Mouse (Mus musculus) limb, embryonic 11.5 days (tissue): ENCODE data around the gene Hdac4. TPM values are rescaled to one million over a fixed set of nuclear protein-coding genes. Genes with fewer than 3 reads are reported as not detected.

Experiments
- ATAC-seq: fragments of 200-750 bp; cut with Nextera tagmentation; 2 replicates; pipeline ENCODE4 v1.8.0; 2017; ENCODE audit warnings: low read depth; ENCODE audit not compliant: insufficient number of reproducible peaks, low FRiP score, low TSS enrichment
- DNase-seq: peaks from one replicate; pipeline ENCODE4 v3.0.0-alpha.2; 2015; ENCODE audit warnings: low spot score
- H3K27ac ChIP-seq: fragments of 300-500 bp; sonication (generic); replicated peaks from 2 replicates; pipeline ENCODE4 v1.5.1; 2014; ENCODE audit warnings: low read depth, mild to moderate bottlenecking, low read length
- H3K27me3 ChIP-seq: fragments of 300-500 bp; sonication (generic); 2 replicates; pipeline ENCODE4 v1.6.1; 2014; ENCODE audit warnings: mild to moderate bottlenecking, low read length, mixed read lengths; ENCODE audit not compliant: control insufficient read depth, insufficient read depth
- H3K36me3 ChIP-seq: fragments of 300-500 bp; sonication (generic); 2 replicates; pipeline ENCODE4 v1.6.1; 2014; ENCODE audit warnings: mild to moderate bottlenecking, low read length, moderate library complexity, mixed read lengths; ENCODE audit not compliant: control insufficient read depth, insufficient read depth
- H3K4me1 ChIP-seq: fragments of 300-500 bp; sonication (generic); 2 replicates; pipeline ENCODE4 v1.6.1; 2014; ENCODE audit warnings: low read length, mixed read lengths; ENCODE audit not compliant: control insufficient read depth, insufficient read depth
- H3K4me2 ChIP-seq: fragments of 300-500 bp; sonication (generic); 2 replicates; pipeline ENCODE4 v1.6.1; 2014; ENCODE audit warnings: low read depth, mild to moderate bottlenecking, moderate library complexity; ENCODE audit not compliant: severe bottlenecking
- H3K4me3 ChIP-seq: fragments of 300-500 bp; sonication (generic); 2 replicates; pipeline ENCODE4 v1.5.1; 2014; ENCODE audit warnings: low read depth, low read length
- H3K9ac ChIP-seq: fragments of 300-500 bp; sonication (generic); 2 replicates; pipeline ENCODE4 v1.6.1; 2014; ENCODE audit warnings: mild to moderate bottlenecking, low read length
- H3K9me3 ChIP-seq: fragments of 300-500 bp; sonication (generic); 2 replicates; pipeline ENCODE4 v1.6.1; 2016; ENCODE audit warnings: low read length; ENCODE audit not compliant: control insufficient read depth
- WGBS: fragments of 180-500 bp; shearing (Covaris S2); extraction: QIAGEN DNeasy Blood & Tissue Kit; methylation state at CpG from one replicate; pipeline ENCODE4 v1.1.7; 2014; 5-methylcytosine and 5-hydroxymethylcytosine counted together
- polyA plus RNA-seq: library from polyadenylated mRNA; unstranded; fragments of >200 nt; fragmentation: Nextera tagmentation; extraction: Ambion mirVana; gene quantifications from 2 replicates; pipeline ENCODE4 v1.2.1, GENCODE M21; 2014

Hdac4 gene
- polyA plus RNA-seq, result 24.2 and 31.7 TPM in 2 replicates

- Histone ChIP-seq H3K4me3 (no peak within 1 kb of the TSS), H3K27ac (no peak within 1 kb of the TSS), H3K4me2 (no peak within 1 kb of the TSS), H3K9me3 (no peaks in the 10 kb centered on the region), H3K4me1 (no peaks in the 10 kb centered on the region), H3K36me3 (no peaks in the 10 kb centered on the region), H3K9ac (no peak within 1 kb of the TSS), H3K27me3 (no peaks in the 10 kb centered on the region)
- DNase-seq, result no peak
- 80% methylated on average over 13 of the region's 13 CpGs for WGBS
- ATAC-seq, result no peak
Measured at GRCm38 (mm10) chr1:92195360-92196149, at the start of gene Hdac4. Gene Hdac4 (minus strand): TSS chr1:92195699.

GRCm38 (mm10) chr1:92243549-92243948 lies 48.0 kb upstream of the Hdac4 start:
- 89% methylated on average over 8 of the region's 8 CpGs for WGBS
- H3K27me3 ChIP-seq, result no peaks in the 10 kb centered on the region
- H3K9me3 ChIP-seq, result no peaks in the 10 kb centered on the region
- H3K4me1 ChIP-seq, result no peaks in the 10 kb centered on the region
- ATAC-seq, result no peak
- H3K9ac ChIP-seq, result no peak overlapping the region
- H3K4me2 ChIP-seq, result no peak overlapping the region
- no peak overlapping the region for H3K27ac ChIP-seq
- no peak for DNase-seq
- no peaks in the 10 kb centered on the region for H3K36me3 ChIP-seq
- no peak overlapping the region for H3K4me3 ChIP-seq

- H3K27ac ChIP-seq, result no peak overlapping the region
- H3K9me3 ChIP-seq, result no peaks in the 10 kb centered on the region
- ATAC-seq (no peak), DNase-seq (no peak)
- no peaks in the 10 kb centered on the region for H3K4me1 ChIP-seq
- H3K9ac ChIP-seq, result no peak overlapping the region
- no peaks in the 10 kb centered on the region for H3K36me3 ChIP-seq
- H3K27me3 ChIP-seq, result no peaks in the 10 kb centered on the region
- WGBS, result 88% methylated on average over 4 of the region's 4 CpGs
- no peak overlapping the region for H3K4me2 ChIP-seq
- H3K4me3 ChIP-seq, result no peak overlapping the region
Measured at GRCm38 (mm10) chr1:92240072-92240471, 44.6 kb upstream of the Hdac4 start.

- H3K4me2 ChIP-seq, result no peak overlapping the region
- no peak overlapping the region for H3K9ac ChIP-seq
- DNase-seq (no peak), ATAC-seq (no peak)
- H3K4me3 ChIP-seq, result no peak overlapping the region
- H3K9me3 ChIP-seq, result no peaks in the 10 kb centered on the region
- H3K36me3 ChIP-seq, result no peaks in the 10 kb centered on the region
- H3K27me3 ChIP-seq, result no peaks in the 10 kb centered on the region
- 93% methylated on average over 4 of the region's 4 CpGs for WGBS
- no peaks in the 10 kb centered on the region for H3K4me1 ChIP-seq
- H3K27ac ChIP-seq, result no peak overlapping the region
Measured at GRCm38 (mm10) chr1:92235600-92235999, 40.1 kb upstream of the Hdac4 start.

- 74% methylated on average over 2 of the region's 2 CpGs for WGBS
- H3K36me3 ChIP-seq, result no peaks in the 10 kb centered on the region
- no peak overlapping the region for H3K4me2 ChIP-seq
- DNase-seq (no peak), ATAC-seq (no peak)
- no peak overlapping the region for H3K27ac ChIP-seq
- H3K9me3 ChIP-seq, result no peaks in the 10 kb centered on the region
- no peaks in the 10 kb centered on the region for H3K27me3 ChIP-seq
- no peak overlapping the region for H3K9ac ChIP-seq
- H3K4me1 ChIP-seq, result 0 out of 2 replicates have a peak, but pooled peaks cover 3% of the 10 kb centered on the region
- H3K4me3 ChIP-seq, result no peak overlapping the region
Measured at GRCm38 (mm10) chr1:92225297-92225696, 29.8 kb upstream of the Hdac4 start.

- 51% methylated on average over 17 of the region's 17 CpGs for WGBS
- no peak for ATAC-seq
- Histone ChIP-seq H3K36me3 (no peaks in the 10 kb centered on the region), H3K9me3 (no peaks in the 10 kb centered on the region), H3K4me1 (0 out of 2 replicates have a peak, but pooled peaks cover 3% of the 10 kb centered on the region), H3K9ac (no peak overlapping the region), H3K4me3 (no peak overlapping the region), H3K27me3 (no peaks in the 10 kb centered on the region), H3K4me2 (no peak overlapping the region), H3K27ac (no peak overlapping the region)
- DNase-seq, result no peak
Measured at GRCm38 (mm10) chr1:92223956-92224891, 28.7 kb upstream of the Hdac4 start.

- no peak for DNase-seq
- Histone ChIP-seq H3K36me3 (no peaks in the 10 kb centered on the region), H3K4me2 (no peak overlapping the region), H3K4me1 (peaks cover 3% of the 10 kb centered on the region; the same call in 1 of the 2 replicates), H3K9ac (no peak overlapping the region), H3K9me3 (no peaks in the 10 kb centered on the region), H3K4me3 (no peak overlapping the region), H3K27me3 (no peaks in the 10 kb centered on the region), H3K27ac (no peak overlapping the region)
- WGBS, result 89% methylated on average over 11 of the region's 11 CpGs
- ATAC-seq, result no peak
Measured at GRCm38 (mm10) chr1:92216710-92217109, 21.2 kb upstream of the Hdac4 start.

- H3K27me3 ChIP-seq, result no peaks in the 10 kb centered on the region
- no peaks in the 10 kb centered on the region for H3K9me3 ChIP-seq
- no peak overlapping the region for H3K9ac ChIP-seq
- WGBS, result 75% methylated on average over 11 of the region's 11 CpGs
- no peak overlapping the region for H3K4me2 ChIP-seq
- no peaks in the 10 kb centered on the region for H3K36me3 ChIP-seq
- no peak overlapping the region for H3K4me3 ChIP-seq
- peaks cover 3% of the 10 kb centered on the region; the same call in 1 of the 2 replicates for H3K4me1 ChIP-seq
- no peak overlapping the region for H3K27ac ChIP-seq
- DNase-seq (no peak), ATAC-seq (no peak)
Measured at GRCm38 (mm10) chr1:92215996-92216630, 20.6 kb upstream of the Hdac4 start.
